Mouse (Mus musculus) spleen, adult 18-20 months (tissue): ENCODE results near the gene Gsdmc3.
A peak's percentile ranks its signal among the peaks of the same experiment; 100 is the strongest.
"Not testable (repeated sequence)": the region's sequence is repeated elsewhere in the genome, so short reads cannot be mapped to it uniquely, and the experiment has no call there.

Experiments
- DNase-seq, 2 experiments: peaks; one replicate each; pipeline ENCODE4 v3.0.0; 2022; ENCODE audit warnings: mixed read lengths in 2 of 2

Gene Gsdmc3

DNA sequence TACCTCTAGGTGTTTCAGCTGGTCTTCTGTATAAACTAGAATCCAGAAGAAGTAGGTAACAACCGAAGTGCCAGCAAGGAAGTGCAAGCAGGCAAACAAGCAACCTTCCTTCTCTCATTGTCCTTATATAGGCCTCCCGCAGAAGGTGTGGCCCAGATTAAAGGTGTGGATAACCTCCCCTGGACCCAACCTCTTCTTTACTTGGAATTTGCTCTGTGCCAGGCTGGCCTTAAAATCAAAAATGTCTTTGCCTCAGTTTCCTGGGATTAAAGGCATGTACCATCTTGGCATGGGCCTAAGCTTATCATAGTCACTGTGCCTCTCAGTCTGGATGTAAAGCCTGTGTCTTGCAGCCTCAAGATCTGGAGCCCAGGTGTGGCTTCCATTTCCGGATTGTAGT lies at the start of gene Gsdmc3:
Gsdmc3 (minus strand) TSS at position 101 of the 400 bp plus-strand sequence.
- not testable (repeated sequence) for DNase-seq

DNA sequence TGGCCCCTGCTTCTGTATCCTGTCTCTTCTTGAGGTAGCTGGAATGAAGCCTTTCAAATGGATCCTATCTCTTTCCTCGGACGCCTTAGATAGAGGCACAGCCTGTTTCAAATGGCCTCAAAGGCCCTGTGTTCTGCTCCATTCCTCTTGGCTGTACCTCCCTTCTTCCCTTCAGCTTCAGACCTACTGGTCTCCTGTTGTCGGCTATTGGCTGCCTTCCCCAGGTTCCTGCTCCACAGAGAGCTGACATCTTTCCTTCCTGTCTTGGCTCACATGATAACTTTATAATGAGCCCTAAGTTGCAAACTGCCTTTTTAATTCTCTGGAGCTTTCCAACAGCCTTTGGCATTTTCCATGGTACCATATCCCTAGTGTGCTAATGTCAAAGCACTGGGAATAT lies 47.8 kb upstream of the Gsdmc3 start:
- DNase-seq: no peak

DNA sequence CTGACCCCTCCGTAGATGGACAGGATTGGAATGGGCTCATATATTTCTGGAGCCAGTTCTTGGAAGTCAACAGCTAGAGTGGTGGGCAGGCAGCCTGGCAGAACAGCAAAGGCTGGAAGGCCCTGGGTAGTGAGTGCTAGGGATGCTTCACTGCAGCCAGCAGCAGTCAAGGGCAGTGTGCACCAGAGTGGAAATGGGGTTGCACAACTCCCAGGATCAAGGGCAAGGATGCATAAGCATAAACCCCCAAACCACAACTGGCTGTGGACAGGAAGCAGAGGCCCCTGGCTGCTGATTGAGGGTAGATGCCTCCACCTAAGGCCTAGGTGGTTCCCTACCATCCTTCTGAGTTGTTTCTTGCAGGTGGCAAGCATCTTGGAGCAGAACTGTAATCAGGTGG lies 46.1 kb upstream of the Gsdmc3 start:
- DNase-seq: no peak

DNA sequence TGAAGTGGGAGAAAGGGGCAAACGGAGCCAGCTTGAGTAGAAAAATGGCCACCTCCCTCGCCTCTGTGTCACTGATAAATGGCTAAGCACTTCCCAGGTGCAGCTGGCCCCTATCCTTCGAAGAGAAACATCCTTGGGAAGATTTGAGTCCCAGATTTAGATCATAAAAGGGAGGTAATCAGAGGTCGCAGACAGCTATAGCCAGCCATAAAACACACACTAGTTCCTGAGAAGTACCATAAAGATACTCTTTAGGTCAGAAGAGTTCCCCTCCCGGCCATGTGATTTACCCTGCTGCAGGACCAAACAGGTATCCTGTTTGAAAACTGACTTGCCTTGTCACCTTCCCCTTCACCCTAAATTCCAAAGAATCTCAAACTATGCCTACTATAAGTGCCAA lies 43.3 kb upstream of the Gsdmc3 start:
- DNase-seq: not testable (repeated sequence)

DNA sequence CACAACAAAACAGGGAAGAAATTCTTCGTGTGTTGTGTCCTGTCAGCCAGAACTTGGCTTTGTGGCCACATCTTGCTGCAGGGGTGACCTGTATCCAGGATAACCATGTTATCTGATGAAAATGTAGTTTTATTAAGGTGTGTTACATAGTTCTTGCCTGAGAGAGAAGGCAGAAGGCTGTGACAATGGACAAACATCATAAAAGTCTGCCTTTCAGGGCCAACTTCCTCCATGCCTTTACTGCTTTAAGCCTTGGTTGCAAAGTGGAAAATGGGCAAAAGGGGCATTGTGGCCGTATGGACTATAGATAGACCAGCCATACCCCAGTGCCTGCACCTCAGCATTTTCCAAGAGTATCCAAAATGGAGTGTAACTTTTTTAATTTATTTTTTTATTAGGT lies 41.4 kb upstream of the Gsdmc3 start:
- DNase-seq: not testable (repeated sequence)

DNA sequence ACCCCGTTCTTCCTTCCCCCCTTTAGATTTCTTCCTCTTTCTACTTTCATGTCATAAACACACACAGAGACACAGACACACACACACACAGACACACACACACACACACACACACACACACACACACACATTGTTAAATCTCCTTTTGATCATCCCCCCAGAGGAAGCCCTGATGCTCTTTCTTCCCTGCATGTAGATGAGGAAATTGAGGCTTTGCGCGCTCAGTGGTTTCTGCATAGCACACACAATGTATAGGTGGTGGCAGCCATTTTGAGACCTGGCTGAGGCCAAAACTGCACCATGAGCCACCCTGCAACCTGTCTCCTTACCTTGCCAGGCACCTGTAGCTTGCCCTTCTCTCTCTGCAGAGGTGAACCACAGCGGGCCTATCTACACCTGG lies 38.2 kb upstream of the Gsdmc3 start:
- DNase-seq: not testable (repeated sequence)

DNA sequence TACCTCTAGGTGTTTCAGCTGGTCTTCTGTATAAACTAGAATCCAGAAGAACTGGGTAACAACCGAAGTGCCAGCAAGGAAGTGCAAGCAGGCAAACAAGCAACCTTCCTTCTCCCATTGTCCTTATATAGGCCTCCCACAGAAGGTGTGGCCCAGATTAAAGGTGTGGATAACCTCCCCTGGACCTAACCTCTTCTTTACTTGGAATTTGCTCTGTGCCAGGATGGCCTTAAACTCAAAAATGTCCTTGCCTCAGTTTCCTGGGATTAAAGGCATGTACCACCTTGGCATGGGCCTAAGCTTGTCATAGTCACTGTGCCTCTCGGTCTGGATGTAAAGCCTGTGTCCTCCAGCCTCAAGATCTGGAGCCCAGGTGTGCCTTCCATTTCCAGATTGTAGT lies 33.8 kb upstream of the Gsdmc3 start, which contains the start of gene Gsdmc4:
Gsdmc4 (minus strand) TSS at position 101 of the 400 bp plus-strand sequence.
- not testable (repeated sequence) for DNase-seq

DNA sequence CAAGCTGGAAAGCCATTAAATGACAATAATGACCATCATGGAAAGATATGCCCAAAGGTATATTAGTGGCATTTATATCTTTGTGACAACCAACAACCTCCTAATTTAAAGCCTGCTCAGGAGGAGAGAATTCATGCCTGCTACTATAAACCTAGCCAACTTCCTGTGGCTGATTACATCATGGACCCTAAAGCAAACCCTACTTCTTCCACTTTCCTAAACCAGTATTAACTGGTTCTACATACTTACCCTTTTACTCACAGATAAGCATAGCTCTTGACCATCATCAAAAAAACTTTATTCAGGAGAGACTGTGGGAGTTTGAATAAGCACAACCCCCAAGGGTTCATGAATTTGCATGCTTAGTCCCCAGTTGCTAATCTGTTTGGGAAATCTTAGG lies 31.5 kb upstream of the Gsdmc3 start:
- DNase-seq: not testable (repeated sequence)

DNA sequence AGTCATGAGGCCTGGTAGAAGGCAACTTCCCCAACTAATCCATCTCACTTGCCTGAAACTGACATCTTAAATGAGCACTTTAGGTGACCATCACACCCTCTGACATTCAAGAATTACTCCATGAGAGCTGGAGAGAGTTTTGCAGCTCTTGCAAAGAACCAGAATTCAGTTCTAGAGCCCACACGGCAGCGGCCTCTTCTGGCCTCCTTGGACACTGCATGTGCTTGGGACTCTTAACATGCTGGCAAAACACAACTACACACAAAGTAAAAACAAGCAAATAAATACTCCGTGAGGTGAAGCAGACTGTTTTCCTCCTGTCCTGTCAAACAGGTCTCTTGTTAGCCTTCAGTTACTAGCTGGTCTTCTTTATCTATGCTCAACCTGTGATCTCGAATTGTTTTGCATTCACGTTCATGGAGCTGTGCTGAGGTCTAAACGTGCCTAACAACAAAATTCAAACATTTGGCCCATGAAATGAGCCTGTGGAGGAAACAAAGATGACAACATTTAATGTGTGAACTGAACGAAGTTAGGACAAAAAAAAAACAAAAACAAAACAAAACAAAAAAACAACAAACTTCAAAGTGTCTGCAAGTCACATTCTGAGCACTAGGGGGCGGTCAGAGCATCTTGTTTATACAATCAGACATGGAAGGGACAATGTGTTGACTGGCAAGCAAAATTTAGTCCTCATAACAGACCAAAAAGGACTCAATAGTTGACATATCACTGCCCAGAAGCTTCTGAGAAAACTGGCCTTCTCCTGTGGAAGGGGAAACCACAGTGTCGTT lies 17.4 kb upstream of the Gsdmc3 start:
- peak in 1 of 2 experiments; percentile 43 for DNase-seq

DNA sequence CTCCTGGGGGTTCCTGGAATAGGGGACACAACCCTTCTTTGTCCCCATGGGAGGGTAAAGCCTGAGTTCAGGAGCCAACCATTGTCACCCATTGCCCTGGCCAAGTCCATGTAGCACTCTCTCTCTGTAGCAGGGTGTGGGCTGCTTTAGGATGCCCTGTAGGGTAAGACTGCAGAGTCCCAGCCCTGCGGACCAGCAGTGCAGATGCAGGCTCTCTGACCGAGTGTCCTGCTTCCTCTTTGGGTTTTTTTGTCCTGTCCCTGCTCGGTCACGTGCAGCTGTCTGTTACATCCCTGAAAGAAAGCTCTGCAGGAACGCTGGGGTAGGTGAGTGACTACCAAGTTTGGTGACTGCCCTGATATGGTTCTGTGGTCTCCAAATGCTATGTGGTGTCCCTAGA lies 10.1 kb upstream of the Gsdmc3 start:
- DNase-seq: not testable (repeated sequence)

DNA sequence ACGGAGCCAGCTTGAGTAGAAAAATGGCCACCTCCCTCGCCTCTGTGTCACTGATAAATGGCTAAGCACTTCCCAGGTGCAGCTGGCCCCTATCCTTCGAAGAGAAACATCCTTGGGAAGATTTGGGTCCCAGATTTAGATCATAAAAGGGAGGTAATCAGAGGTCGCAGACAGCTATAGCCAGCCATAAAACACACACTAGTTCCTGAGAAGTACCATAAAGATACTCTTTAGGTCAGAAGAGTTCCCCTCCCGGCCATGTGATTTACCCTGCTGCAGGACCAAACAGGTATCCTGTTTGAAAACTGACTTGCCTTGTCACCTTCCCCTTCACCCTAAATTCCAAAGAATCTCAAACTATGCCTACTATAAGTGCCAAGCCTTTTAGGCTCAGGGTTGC lies 9.6 kb upstream of the Gsdmc3 start:
- not testable (repeated sequence) for DNase-seq

DNA sequence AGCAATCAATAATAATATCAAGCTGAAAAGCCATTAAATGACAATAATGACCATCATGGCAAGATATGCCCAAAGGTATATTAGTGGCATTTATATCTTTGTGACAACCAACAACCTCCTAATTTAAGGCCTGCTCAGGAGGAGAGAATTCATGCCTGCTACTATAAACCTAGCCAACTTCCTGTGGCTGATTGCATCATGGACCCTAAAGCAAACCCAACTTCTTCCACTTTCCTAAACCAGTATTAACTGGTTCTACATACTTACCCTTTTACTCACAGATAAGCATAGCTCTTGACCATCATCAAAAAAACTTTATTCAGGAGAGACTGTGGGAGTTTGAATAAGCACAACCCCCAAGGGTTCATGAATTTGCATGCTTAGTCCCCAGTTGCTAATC lies 2.2 kb downstream of the Gsdmc3 start:
- DNase-seq: not testable (repeated sequence)

DNA sequence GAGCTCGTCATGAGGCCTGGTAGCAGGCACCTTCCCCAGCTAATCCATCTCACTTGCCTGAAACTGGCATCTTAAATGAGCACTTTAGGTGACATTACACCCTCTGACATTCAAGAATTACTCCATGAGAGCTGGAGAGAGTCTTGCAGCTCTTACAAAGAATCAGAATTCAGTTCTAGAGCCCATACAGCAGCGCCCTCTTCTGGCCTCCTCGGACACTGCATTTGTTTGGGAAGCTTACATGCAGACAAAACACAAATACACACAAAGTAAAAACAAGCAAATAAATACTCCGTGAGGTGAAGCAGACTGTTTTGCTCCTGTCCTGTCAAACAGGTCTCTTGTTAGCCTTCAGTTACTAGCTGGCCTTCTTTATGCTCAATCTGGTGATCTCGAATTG lies 16.4 kb downstream of the Gsdmc3 start:
- DNase-seq: not testable (repeated sequence)
